Mouse (Mus musculus) heart, embryonic 16.5 days (tissue): Measurements from ENCODE around the gene Ski. TPM values are rescaled to one million over a fixed set of nuclear protein-coding genes. Genes with fewer than 3 reads are reported as not detected.
A peak's percentile ranks its signal among the peaks of the same experiment; 100 is the strongest.
"Not testable (repeated sequence)": the region's sequence is repeated elsewhere in the genome, so short reads cannot be mapped to it uniquely, and the experiment has no call there.

Source experiments
- ATAC-seq: fragments of 200-750 bp; cut with Nextera tagmentation; replicated peaks from 2 replicates; pipeline ENCODE4 v1.8.0; 2017; ENCODE audit warnings: moderate number of reproducible peaks; ENCODE audit not compliant: insufficient read depth, low FRiP score; ENCODE audit errors: extremely low read depth
- H3K27ac ChIP-seq: fragments of 300-500 bp; sonication (generic); 2 replicates; pipeline ENCODE4 v1.5.1; 2014; ENCODE audit warnings: mild to moderate bottlenecking, low read length, control low read depth, moderate library complexity
- H3K27me3 ChIP-seq: fragments of 300-500 bp; sonication (generic); 2 replicates; pipeline ENCODE4 v1.6.1; 2014; ENCODE audit warnings: low read length, mixed read lengths; ENCODE audit not compliant: control insufficient read depth, insufficient read depth
- H3K36me3 ChIP-seq: fragments of 300-500 bp; sonication (generic); 2 replicates; pipeline ENCODE4 v1.6.1; 2014; ENCODE audit not compliant: control insufficient read depth, insufficient read depth
- H3K4me1 ChIP-seq: fragments of 300-500 bp; sonication (generic); 2 replicates; pipeline ENCODE4 v1.6.1; 2014; ENCODE audit warnings: low read length, mixed read lengths; ENCODE audit not compliant: control insufficient read depth, insufficient read depth
- H3K4me2 ChIP-seq: fragments of 300-500 bp; sonication (generic); 2 replicates; pipeline ENCODE4 v1.6.1; 2014; ENCODE audit warnings: low read depth, mild to moderate bottlenecking, control low read depth, low read length
- H3K4me3 ChIP-seq: fragments of 300-500 bp; sonication (generic); 2 replicates; pipeline ENCODE4 v1.5.1; 2014; ENCODE audit warnings: mild to moderate bottlenecking, control low read depth, low read length
- H3K9ac ChIP-seq: fragments of 300-500 bp; sonication (generic); 2 replicates; pipeline ENCODE4 v1.6.1; 2014; ENCODE audit warnings: low read length, control low read depth
- H3K9me3 ChIP-seq: fragments of 300-500 bp; sonication (generic); replicated peaks from 2 replicates; pipeline ENCODE4 v1.6.1; 2016; ENCODE audit warnings: low read length; ENCODE audit not compliant: control insufficient read depth
- WGBS: fragments of 180-500 bp; shearing (Covaris S2); extraction: QIAGEN DNeasy Blood & Tissue Kit; methylation state at CpG from one replicate; pipeline ENCODE4 v1.1.7; 2014; 5-methylcytosine and 5-hydroxymethylcytosine counted together
- polyA plus RNA-seq: library from polyadenylated mRNA; unstranded; fragments of >200 nt; fragmentation: Nextera tagmentation; extraction: Ambion mirVana; gene quantifications from 2 replicates; pipeline ENCODE4 v1.2.1, GENCODE M21; 2015

Ski gene
- polyA plus RNA-seq, 1 experiment from 2014 or later = 12.3 TPM

DNA sequence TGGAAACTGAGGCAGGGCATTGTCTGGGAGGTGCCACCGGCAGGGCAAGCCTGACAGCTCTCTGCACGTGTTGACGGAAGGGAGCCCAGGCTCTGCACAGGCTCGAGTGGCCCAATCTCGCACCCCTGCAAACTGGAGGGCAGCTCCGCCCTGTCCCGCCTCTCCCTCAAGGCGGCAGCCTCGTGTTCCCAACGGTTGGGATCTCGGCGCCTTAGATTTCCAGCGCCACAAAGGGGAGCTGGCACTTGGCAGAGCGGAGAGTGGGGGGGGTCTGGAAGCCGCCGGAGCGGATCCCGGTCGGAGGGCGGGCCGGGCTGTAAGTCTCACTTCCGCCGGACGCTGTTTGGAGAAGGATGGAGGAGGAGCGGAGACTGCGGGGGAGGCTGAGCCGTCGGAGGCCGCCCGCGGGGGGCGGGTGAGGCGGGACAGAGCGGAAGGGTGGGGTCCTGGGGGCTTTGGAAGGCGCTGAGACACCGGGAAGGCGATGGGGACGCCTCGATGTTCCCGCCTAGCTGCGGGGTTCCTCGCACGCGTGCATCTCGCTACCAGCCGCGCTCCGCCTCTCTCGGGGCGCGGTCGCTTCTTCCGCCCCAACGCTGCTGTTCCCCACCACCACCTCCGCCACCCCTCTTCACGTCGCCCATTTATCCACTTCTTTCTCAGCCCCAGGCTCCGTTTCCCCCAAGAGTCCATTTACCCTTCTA lies 27.4 kb upstream of the Ski start, which contains the start of gene Faap20:
Gene Faap20, plus strand, starts transcription at position 155 of the 704 bp plus-strand sequence.
- H3K4me1 ChIP-seq = peaks cover 10% of the 10 kb centered on the region
- no peaks in the 10 kb centered on the region for H3K27me3 ChIP-seq
- ATAC-seq = peak; percentile 94
- WGBS = under 1% methylated on average over 54 of the region's 58 CpGs
- peak within 1 kb of the TSS; percentile 96 for H3K4me2 ChIP-seq
- H3K9me3 ChIP-seq = peaks cover 3% of the 10 kb centered on the region; the same call in 1 of the 2 replicates
- peak within 1 kb of the TSS; percentile 88 for H3K9ac ChIP-seq
- H3K4me3 ChIP-seq = peak within 1 kb of the TSS; percentile 60
- peaks cover 2% of the 10 kb centered on the region; the same call in 1 of the 2 replicates for H3K36me3 ChIP-seq
- H3K27ac ChIP-seq = peak within 1 kb of the TSS; percentile 99

DNA sequence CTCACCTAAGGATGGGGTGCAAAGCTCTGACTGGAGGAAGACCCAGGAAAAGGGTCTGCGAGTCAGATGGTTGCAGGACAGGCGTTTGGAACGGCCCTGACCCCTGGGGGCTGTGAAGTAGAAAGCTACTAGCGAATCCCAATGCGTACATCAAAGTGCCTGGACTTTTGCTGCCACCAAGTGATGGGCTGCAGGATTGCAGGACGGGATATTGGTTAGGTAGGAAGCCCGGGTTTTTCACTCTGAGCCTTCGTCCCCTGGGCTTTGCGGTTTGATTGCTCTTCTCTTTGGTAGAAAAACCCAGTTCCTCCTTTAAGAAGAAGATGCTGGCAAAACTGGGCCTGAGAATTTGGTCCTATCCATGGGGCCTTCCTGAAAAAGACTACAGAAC lies 26.9 kb upstream of the Ski start:
- Histone ChIP-seq H3K36me3 (peaks cover 2% of the 10 kb centered on the region; the same call in 1 of the 2 replicates), H3K4me1 (peaks cover 10% of the 10 kb centered on the region), H3K9me3 (peaks cover 3% of the 10 kb centered on the region; the same call in 1 of the 2 replicates), H3K4me3 (peak overlapping the region; percentile 60), H3K9ac (peak overlapping the region; percentile 88), H3K27ac (peak overlapping the region; percentile 99), H3K27me3 (no peaks in the 10 kb centered on the region), H3K4me2 (peak overlapping the region; percentile 96)
- 2% methylated on average over 9 of the region's 9 CpGs for WGBS
- peak; percentile 81 for ATAC-seq

- 96% methylated on average over 3 of the region's 3 CpGs for WGBS
- not testable (repeated sequence) for H3K4me2 ChIP-seq, ATAC-seq, H3K27ac ChIP-seq, H3K9me3 ChIP-seq, H3K36me3 ChIP-seq, H3K27me3 ChIP-seq, H3K4me3 ChIP-seq, H3K9ac ChIP-seq
- H3K4me1 ChIP-seq = peaks cover 10% of the 10 kb centered on the region
These were observed 25.7 kb upstream of the Ski start for GRCm38 (mm10) chr4:155248054-155248453.

- H3K36me3 ChIP-seq = no peaks in the 10 kb centered on the region
- H3K4me2 ChIP-seq = no peak overlapping the region
- H3K27ac ChIP-seq = no peak overlapping the region
- 0 out of 2 replicates have a peak overlapping the region, but pooled peaks have one; percentile 2 for H3K9ac ChIP-seq
- ATAC-seq = no peak
- WGBS = 58% methylated on average over 12 of the region's 12 CpGs
- H3K4me3 ChIP-seq = no peak overlapping the region
- peaks cover 10% of the 10 kb centered on the region for H3K4me1 ChIP-seq
- peaks cover 3% of the 10 kb centered on the region; the same call in 1 of the 2 replicates for H3K9me3 ChIP-seq
- H3K27me3 ChIP-seq = no peaks in the 10 kb centered on the region
These were observed 24.3 kb upstream of the Ski start for GRCm38 (mm10) chr4:155246691-155247105.

DNA sequence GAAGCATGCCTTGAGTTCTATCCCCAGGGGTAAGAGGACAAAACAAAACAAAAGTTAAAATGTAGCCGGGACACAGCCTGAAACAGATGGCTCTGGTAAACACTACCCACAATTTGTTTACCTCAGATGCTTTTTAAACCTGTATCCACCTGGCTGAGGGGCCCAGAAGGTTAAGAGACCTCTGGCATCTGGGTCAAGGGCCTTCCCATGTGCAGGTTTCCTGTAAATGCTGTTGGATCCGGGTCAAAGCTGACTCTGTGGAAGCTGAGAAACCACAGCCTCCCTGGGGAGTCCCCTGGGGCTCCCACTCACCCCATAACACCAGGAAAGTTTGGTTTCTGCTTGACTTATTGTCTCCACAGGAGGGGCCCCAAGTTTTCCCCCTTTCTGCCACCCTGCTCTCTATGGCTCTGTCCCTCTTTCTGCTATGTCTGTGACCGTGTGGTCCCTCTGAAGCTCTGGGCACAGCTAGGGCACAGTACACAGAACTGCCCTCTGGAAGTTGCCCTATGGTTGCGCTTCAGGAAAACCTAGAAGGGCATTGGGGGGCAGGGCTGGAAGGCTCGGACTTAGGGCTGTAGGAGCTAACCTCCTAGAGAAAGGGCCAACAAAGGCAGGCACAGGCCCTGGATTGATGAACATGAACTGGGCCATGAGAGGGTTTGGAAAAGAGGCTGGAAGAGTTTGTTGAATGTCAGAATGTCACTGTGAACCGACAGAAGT lies 23.5 kb upstream of the Ski start:
- 63% methylated on average over 6 of the region's 6 CpGs for WGBS
- Histone ChIP-seq H3K9ac (no peak overlapping the region), H3K27ac (no peak overlapping the region), H3K4me2 (no peak overlapping the region), H3K9me3 (peaks cover 3% of the 10 kb centered on the region; the same call in 1 of the 2 replicates), H3K4me3 (no peak overlapping the region), H3K4me1 (peaks cover 11% of the 10 kb centered on the region), H3K27me3 (no peaks in the 10 kb centered on the region), H3K36me3 (no peaks in the 10 kb centered on the region)
- ATAC-seq = no peak

DNA sequence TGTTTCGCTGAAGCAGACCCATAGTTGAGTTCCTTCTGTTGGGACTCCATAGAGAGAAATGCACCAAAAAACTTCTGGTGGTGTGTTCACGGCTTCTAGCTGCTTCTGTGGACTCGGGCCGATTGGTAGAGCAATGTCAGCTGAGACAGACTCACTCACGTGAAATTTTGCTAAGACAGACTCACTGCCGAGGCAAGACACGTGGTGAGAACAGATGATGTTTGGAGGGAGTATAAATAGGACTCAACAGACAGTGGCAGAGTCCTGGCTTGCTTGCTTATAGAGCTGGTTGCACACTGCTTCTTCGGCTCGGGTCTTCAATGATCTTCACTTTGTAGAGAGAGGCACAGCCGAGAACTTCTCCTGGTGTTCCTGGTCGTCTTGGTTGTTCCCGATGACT lies 20.8 kb upstream of the Ski start:
- Histone ChIP-seq H3K27ac (no peak overlapping the region), H3K27me3 (no peaks in the 10 kb centered on the region), H3K4me3 (no peak overlapping the region), H3K9ac (no peak overlapping the region), H3K4me1 (peaks cover 6% of the 10 kb centered on the region), H3K4me2 (no peak overlapping the region), H3K36me3 (no peaks in the 10 kb centered on the region), H3K9me3 (peaks cover 3% of the 10 kb centered on the region; the same call in 1 of the 2 replicates)
- no peak for ATAC-seq
- WGBS = 82% methylated on average over 12 of the region's 12 CpGs

- 81% methylated on average over 5 of the region's 5 CpGs for WGBS
- no peak overlapping the region for H3K4me2 ChIP-seq
- H3K4me3 ChIP-seq = no peak overlapping the region
- no peak overlapping the region for H3K9ac ChIP-seq
- no peak overlapping the region for H3K27ac ChIP-seq
- no peaks in the 10 kb centered on the region for H3K27me3 ChIP-seq
- no peaks in the 10 kb centered on the region for H3K36me3 ChIP-seq
- no peak for ATAC-seq
- H3K9me3 ChIP-seq = no peaks in the 10 kb centered on the region
- peaks cover 8% of the 10 kb centered on the region for H3K4me1 ChIP-seq
These were observed 19.9 kb upstream of the Ski start for GRCm38 (mm10) chr4:155242292-155242691.

- Histone ChIP-seq H3K4me2 (no peak overlapping the region), H3K36me3 (no peaks in the 10 kb centered on the region), H3K27me3 (no peaks in the 10 kb centered on the region), H3K4me1 (peaks cover 11% of the 10 kb centered on the region), H3K27ac (no peak overlapping the region), H3K9me3 (no peaks in the 10 kb centered on the region), H3K4me3 (no peak overlapping the region), H3K9ac (0 out of 2 replicates have a peak overlapping the region, but pooled peaks have one; percentile 13)
- 67% methylated on average over 9 of the region's 9 CpGs for WGBS
- no peak for ATAC-seq
These were observed 19.4 kb upstream of the Ski start for GRCm38 (mm10) chr4:155241789-155242188.

- H3K4me2 ChIP-seq = no peak overlapping the region
- no peaks in the 10 kb centered on the region for H3K36me3 ChIP-seq
- H3K4me1 ChIP-seq = peaks cover 34% of the 10 kb centered on the region
- H3K4me3 ChIP-seq = no peak overlapping the region
- H3K27me3 ChIP-seq = no peaks in the 10 kb centered on the region
- H3K9ac ChIP-seq = no peak overlapping the region
- 57% methylated on average over 6 of the region's 6 CpGs for WGBS
- H3K27ac ChIP-seq = no peak overlapping the region
- no peak for ATAC-seq
- H3K9me3 ChIP-seq = no peaks in the 10 kb centered on the region
These were observed 17.1 kb upstream of the Ski start for GRCm38 (mm10) chr4:155239494-155239893.
